Mouse (Mus musculus): Measurements from ENCODE around the gene Insl5.

Gene Insl5

GRCm38 (mm10) chr4:103026621-103027020 lies at the start of gene Insl5:
TSS of gene Insl5 (minus strand) at chr4:103026842.
- DNase-seq (ENCODE audit: low spot score in 2 of 2) = no peak

DNA sequence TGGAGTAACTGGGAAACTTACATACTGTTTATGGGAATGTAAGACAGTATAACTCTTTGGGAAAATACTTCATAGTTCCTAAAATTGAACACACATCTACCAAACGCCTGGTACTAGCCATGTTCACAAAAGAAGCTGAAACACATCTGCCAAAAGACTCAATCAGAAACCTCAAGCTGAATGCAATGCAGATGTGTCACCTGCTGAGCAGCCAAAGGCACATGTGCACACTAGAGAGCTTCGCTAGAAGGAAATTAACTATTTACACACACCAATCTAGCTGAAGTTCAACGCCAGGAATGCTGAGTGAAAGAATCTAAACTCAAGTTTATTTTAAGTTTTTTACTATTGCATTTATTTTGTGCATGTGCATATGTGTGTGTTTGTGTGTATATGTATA lies 44.0 kb upstream of the Insl5 start:
- DNase-seq (ENCODE audit: low spot score in 2 of 2) = no peak

DNA sequence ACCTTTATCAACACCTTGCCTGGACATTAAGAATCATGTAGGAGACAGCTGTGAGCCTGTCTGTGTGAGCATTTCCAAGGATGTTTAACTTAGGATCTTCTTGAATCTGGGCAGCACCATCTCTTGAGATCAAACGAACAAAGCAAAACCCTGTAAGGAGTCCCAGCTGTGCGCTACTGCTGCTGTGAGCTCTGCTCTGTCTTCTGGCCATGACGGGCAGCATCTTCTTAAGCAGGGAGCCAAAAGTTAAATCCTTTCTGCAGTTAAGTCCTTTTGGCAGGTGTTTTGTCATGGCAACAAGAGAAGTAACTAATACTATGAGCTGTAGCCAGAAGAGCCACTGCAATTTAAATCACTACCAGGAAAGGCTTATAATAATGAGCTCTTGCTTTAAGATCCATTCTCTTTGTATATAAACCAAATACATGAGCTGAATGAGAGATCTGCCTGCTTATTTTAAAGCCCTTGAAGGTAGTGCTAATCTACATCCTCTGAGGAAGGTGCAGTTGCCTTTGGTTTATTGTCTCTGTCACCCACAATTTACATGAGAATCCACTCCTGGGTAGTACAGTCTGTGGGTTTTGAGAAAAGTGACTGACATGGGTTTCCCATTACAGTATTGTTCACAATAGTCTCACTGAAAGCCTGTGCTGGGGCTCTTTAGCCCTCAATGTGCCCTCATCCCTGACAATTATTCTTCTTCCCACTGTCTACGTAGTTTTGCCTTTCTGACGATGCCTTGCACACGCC lies 41.4 kb upstream of the Insl5 start:
- DNase-seq (ENCODE audit: low spot score in 2 of 2) = no peak

GRCm38 (mm10) chr4:103064976-103065375 lies 38.3 kb upstream of the Insl5 start:
- no peak for DNase-seq (ENCODE audit: low spot score in 2 of 2)

DNA sequence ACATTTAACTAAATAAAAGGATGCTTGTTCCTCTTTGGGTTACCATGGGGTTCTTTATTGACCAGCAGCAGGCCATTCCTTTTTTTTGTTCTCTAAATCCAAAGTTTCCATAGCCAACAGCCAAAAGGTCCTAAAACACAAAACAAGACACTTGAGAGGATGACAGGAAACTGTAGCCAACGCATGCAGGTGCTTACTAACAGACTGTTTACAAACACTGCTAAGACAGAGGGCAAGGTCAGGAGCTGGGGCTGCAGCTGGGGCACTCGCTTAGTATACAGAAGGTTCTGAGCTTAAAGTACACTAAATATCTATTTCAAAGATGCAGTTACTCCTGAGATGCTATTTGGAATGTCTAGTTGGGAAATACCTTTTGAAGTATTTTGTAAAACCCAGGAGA lies 37.8 kb upstream of the Insl5 start:
- no peak for DNase-seq (ENCODE audit: low spot score in 2 of 2)

DNA sequence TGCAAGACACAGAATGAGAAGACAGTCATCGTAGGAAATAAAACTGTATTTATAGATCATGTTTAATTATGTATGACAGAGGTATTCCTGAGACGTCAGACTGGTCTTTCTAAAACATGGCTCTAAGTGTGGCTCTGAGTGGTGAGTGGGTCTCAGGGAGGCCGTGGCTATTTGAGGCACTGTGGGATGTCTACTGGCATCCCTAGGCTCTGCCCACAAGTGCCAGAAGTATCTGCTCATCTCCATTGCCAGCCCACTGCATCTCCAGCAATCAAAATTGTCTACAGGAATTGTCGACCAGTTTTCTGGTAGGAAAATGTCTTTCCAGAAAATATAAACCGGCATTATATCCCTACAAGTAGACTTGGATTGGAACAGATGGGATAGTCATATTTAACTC lies 30.3 kb upstream of the Insl5 start:
- no peak for DNase-seq (ENCODE audit: low spot score in 2 of 2)

GRCm38 (mm10) chr4:103048046-103048445 lies 21.4 kb upstream of the Insl5 start:
- no peak for DNase-seq (ENCODE audit: low spot score in 2 of 2)

DNA sequence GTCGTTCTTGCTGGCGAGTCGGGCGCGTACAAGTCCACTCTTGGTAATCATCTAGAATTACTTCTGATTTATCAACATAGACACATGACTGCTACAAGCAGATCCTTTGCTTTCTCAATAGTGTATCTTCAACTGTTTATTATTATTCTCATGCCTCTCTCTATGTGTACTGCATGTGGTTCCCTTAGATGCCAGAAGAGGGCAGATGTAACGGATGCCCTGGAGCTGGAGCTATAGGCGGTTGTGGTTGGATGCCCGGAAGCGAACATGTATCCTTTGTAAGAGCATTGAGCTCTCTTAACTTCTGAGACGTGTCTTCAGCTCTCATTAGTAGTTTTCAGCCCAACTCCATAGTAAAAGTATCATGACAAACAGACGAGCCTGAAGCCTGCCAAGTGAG lies 16.4 kb upstream of the Insl5 start:
- no peak for DNase-seq (ENCODE audit: low spot score in 2 of 2)

GRCm38 (mm10) chr4:103039838-103040191 lies 13.2 kb upstream of the Insl5 start:
- DNase-seq (ENCODE audit: low spot score in 2 of 2) = no peak

GRCm38 (mm10) chr4:103039103-103039837 lies 12.6 kb upstream of the Insl5 start:
- DNase-seq (ENCODE audit: low spot score in 2 of 2) = no peak

DNA sequence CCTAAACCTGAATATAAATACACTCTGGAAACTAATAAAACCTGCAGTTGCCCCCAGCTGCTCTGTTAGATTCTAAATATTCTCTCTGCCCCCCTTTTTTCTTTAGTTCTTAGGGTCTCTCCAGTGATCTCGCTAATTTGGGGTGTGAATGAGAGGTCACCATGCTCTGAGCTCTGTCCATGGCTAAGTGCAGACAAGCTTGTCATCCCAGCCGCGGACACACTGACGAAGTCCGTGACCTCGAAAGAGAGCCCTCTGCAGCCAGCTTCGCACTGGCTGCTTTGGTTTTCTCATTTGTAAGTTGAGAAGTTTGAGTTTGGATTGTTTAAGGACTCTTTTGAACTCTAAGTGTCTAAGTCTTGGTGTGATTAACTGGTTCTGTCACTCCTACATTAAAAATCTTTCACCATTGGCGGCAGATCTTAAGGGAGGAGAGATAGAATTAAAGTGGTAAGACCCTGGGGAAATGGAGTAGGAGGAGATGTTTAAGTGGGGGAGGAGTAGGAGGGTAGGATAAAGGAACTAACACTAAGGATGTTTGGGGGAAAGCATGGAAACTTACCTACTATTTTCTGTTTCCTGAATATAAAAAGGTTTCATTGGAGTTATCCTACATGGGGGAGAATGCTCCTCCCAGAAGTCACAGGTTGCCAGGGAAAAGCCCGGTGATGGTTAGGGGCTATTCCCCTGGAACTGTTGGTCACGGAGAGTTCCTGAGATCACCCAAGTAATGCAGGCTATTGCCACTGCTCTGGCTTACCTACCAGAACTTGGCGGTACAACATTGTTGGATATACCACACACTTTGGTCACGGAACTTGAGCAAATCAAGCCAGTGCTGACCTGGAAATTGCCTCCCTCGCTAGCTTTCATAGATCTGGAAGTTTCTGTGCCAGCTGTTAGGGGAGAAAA lies 1.8 kb upstream of the Insl5 start:
- no peak for DNase-seq (ENCODE audit: low spot score in 2 of 2)

DNA sequence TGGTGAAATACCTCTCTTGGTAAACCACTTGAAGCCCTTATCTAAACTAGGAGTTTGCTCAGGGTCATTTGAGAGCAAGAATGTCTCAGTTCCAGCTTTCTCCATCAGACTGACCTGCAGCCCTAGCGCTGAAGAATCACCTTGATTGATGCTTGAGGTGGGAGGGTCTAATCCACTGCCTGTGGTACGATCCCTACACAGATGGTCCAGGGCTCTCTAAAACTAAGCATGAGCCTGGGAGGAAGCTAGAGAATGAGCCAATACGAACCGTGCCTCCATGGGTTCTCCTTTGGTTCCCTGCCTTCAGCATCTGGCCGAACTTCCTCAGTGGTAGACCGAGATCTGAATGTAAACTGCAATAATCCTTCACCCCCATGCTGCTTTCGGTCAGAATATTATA lies 1.1 kb upstream of the Insl5 start:
- DNase-seq (ENCODE audit: low spot score in 2 of 2) = no peak

DNA sequence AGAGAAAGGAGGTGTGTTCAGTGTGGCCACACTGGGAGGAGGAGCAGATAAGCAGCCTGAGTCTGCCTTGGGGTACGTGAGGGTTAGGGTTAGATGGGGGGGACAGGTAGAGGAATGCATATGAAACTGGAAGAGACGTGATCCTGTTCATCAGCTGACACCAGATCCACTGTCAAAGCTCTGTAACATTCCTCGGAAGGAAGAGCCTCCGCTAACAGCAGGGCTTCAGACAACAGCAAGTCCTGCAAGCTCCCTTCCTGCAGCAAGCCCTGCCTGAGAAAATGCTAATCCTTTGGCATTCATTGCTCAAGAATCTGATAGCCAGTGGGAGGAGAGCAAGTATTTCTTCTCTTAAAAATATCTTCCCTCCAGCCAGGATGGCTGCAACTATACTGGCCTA lies 13.2 kb downstream of the Insl5 start:
- no peak for DNase-seq (ENCODE audit: low spot score in 2 of 2)

- no peak for DNase-seq (ENCODE audit: low spot score in 2 of 2)
These were observed 14.8 kb downstream of the Insl5 start for GRCm38 (mm10) chr4:103011823-103012222.

DNA sequence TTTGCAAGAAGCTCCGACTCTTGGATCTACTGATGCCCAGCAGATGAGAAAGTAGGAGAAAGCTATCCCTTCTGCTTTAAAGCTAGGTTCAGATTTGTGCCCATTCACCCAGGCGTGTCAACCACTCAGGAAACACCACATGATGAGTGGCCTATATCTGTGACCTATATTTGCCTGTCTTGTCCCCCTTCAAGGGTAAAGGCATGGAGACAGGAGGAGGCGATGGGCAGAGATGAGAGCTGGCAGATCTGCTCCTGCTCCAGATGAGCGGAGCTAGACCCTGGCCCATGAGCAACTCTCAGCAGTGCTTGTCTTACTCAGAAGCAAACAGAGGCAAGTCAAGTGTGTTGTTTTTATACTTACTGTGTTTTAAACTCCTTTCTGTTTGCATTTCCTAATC lies 15.9 kb downstream of the Insl5 start:
- no peak for DNase-seq (ENCODE audit: low spot score in 2 of 2)

- DNase-seq (ENCODE audit: low spot score in 2 of 2) = no peak
These were observed 19.7 kb downstream of the Insl5 start for GRCm38 (mm10) chr4:103006943-103007418.

DNA sequence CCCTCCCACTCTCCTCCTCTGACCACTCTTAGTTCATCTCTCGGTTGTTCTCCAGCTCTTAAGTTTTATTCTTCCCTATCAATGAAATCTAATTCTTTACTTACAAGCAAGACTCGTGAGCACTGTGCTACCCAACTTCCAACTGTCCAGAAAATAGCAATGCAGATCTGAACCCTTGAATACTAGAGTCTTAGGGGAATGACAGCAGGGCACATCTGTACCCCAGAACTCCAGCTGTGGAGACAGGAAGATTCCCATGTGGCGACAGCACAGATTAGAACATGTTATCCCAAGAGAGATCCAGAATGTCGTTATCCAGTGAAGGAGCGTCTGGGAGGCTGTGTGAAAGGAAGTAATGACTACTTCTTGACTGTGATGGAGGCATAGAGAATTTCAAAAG lies 20.4 kb downstream of the Insl5 start:
- no peak for DNase-seq (ENCODE audit: low spot score in 2 of 2)

GRCm38 (mm10) chr4:103005190-103005945 lies 21.3 kb downstream of the Insl5 start:
- no peak for DNase-seq (ENCODE audit: low spot score in 2 of 2)

GRCm38 (mm10) chr4:103004681-103005080 lies 22.0 kb downstream of the Insl5 start:
- no peak for DNase-seq (ENCODE audit: low spot score in 2 of 2)

DNA sequence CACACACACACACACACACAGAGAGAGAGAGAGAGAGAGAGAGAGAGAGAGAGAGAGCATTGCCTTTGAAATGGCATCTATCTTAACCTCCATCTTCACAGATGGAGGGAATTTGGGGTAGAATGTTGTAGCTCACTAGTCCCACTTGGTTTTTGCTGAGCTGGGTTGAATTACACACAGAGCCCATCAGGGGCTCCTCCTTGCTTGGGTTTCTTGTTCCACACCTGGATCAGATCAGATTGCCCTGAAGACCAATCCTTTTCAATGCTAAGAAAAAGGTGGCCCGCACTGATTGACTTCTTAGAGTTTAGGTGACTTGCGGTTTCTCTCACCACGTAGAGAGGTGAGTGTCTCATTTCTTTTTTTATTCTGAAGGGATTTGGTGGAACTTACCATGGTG lies 35.0 kb downstream of the Insl5 start:
- no peak for DNase-seq (ENCODE audit: low spot score in 2 of 2)

DNA sequence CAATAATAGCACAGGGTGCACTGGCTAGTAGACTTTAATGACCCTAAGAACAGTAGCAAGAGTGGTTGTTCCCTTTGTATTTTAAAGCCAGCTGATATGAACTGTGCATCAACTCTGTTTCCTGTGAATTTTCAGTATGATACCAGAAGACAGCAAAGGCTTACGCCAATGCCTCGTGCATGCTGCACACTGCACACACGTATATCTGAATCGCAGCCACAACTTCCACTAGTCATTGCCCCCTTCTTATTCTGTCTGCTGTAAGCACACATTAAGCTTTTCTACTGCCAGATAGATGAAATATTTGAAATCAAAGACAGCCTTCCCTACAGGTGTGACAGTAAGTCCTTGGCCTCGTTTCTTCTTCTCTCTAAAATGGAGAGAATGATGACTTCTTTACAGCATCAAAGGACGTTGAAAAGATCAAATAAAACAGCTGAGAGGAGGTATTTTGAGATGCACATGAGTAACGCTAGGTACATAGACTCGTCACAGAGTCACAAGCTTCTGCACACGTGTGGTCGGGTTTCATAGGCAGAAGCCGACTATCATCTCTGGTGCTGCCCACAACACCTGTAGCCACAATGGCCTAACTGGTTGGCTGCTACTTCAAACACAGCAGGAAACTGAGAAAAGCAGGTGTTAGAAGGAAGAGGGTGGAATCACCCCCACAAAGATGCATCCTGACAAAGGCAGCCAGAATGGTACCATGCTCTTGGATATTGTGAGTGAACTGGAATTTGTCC lies 35.9 kb downstream of the Insl5 start:
- DNase-seq (ENCODE audit: low spot score in 2 of 2) = no peak

Data from frontal cortex, postnatal 10 days (tissue).